Comparison of ENCODE assay signal across 28 mouse cellular contexts in the genomic region with DNA sequence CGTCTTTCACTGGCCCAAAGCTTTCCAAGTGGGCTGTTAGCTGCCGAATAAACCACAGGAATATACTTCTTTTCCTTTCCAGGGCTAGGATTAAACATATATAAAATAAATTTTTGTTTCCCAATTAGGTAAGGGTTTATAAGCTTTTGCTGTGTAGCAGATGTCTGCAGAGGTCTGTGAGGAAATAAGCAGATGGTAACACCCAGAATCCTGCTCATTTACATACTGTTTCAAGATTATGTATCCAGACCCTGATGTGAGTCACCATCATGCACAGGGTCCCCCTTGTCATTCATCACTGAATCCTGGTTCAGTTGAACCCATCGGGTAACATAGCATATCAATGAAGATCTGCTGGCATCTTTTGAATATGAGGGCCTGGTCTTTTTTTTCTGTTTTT.
DNase-seq lines count a peak whose midpoint lies in the region; ATAC-seq lines count a peak whose summit lies in the region.
"Had no signal": no experiment of that assay in that cellular context is flagged by ENCODE, and none has a peak within 500 bp of the region (broad histone marks: within the 10 kb centered on the region; RNA-seq: fewer than 3 reads in every experiment).

No protein-coding gene starts in this region.

- H3K4me3 ChIP-seq in forebrain, embryonic 14.5 days (ENCODE audit: low read depth, low read length) = no peak overlapping the region
- no peak overlapping the region for H3K4me3 ChIP-seq in forebrain, embryonic 10.5 days
- H3K4me3 ChIP-seq: embryonic facial prominence, embryonic 10.5 days; embryonic facial prominence, embryonic 15.5 days; hindbrain, embryonic 10.5 days; hindbrain, embryonic 15.5 days; kidney, embryonic 15.5 days; layer of hippocampus, adult 2 months; left cerebral cortex, adult 2 months; liver, embryonic 12.5 days; midbrain, embryonic 13.5 days; neural tube, embryonic 15.5 days had no signal

- no peaks in the 10 kb centered on the region for H3K27me3 ChIP-seq in forebrain, embryonic 14.5 days (replicated peaks; ENCODE audit: control insufficient read depth, insufficient read depth, low read length)
- H3K27me3 ChIP-seq in forebrain, embryonic 10.5 days (ENCODE audit: poor library complexity, severe bottlenecking) = no peaks in the 10 kb centered on the region
- H3K27me3 ChIP-seq: embryonic facial prominence, embryonic 15.5 days; hindbrain, embryonic 15.5 days; kidney, embryonic 15.5 days; liver, embryonic 12.5 days; midbrain, embryonic 13.5 days; neural tube, embryonic 15.5 days had no signal

- no peak overlapping the region for H3K4me2 ChIP-seq in forebrain, embryonic 14.5 days (ENCODE audit: low read length)
- H3K4me2 ChIP-seq: embryonic facial prominence, embryonic 15.5 days; hindbrain, embryonic 15.5 days; kidney, embryonic 15.5 days; liver, embryonic 12.5 days; midbrain, embryonic 13.5 days; neural tube, embryonic 15.5 days had no signal

- no peaks in the 10 kb centered on the region for H3K4me1 ChIP-seq in forebrain, embryonic 14.5 days (ENCODE audit: control insufficient read depth, insufficient read depth, low read length)
- no peaks in the 10 kb centered on the region for H3K4me1 ChIP-seq in forebrain, embryonic 10.5 days
- H3K4me1 ChIP-seq: embryonic facial prominence, embryonic 10.5 days; embryonic facial prominence, embryonic 15.5 days; hindbrain, embryonic 10.5 days; hindbrain, embryonic 15.5 days; kidney, embryonic 15.5 days; liver, embryonic 12.5 days; midbrain, embryonic 13.5 days; neural tube, embryonic 15.5 days had no signal

- 77% methylated on average over 3 of the region's 3 CpGs for WGBS in forebrain, embryonic 14.5 days
- 90% methylated on average over 3 of the region's 3 CpGs for WGBS in forebrain, embryonic 10.5 days

- H3K9ac ChIP-seq in forebrain, embryonic 14.5 days (ENCODE audit: low read length) = no peak overlapping the region
- H3K9ac ChIP-seq: embryonic facial prominence, embryonic 15.5 days; hindbrain, embryonic 15.5 days; kidney, embryonic 15.5 days; liver, embryonic 12.5 days; liver, postnatal 0 days; midbrain, embryonic 13.5 days; neural tube, embryonic 15.5 days had no signal

- no peak overlapping the region for H3K27ac ChIP-seq in forebrain, embryonic 14.5 days (ENCODE audit: low read depth, low read length)
- H3K27ac ChIP-seq in forebrain, embryonic 10.5 days = no peak overlapping the region
- H3K27ac ChIP-seq: embryonic facial prominence, embryonic 10.5 days; embryonic facial prominence, embryonic 15.5 days; hindbrain, embryonic 10.5 days; hindbrain, embryonic 15.5 days; kidney, embryonic 15.5 days; layer of hippocampus, adult 2 months; left cerebral cortex, adult 2 months; liver, embryonic 12.5 days; midbrain, embryonic 13.5 days; neural tube, embryonic 15.5 days; stomach, postnatal 0 days had no signal

- ATAC-seq in forebrain, embryonic 14.5 days = peak; percentile 58; the same call in 1 of the 2 replicates
- ATAC-seq: inflammation-experienced regulatory T-cells, adult 6 months; liver, embryonic 12.5 days; liver, postnatal 0 days; midbrain, embryonic 13.5 days had no signal

- peak; percentile 26 for DNase-seq in forebrain, embryonic 14.5 days (ENCODE audit: low spot score)
- no peak for DNase-seq in forebrain, embryonic 10.5 days (ENCODE audit: extremely low spot score, low spot score)
- DNase-seq in layer of hippocampus, adult 8-10 months (ENCODE audit: low spot score in 2 of 2) = peak; percentile 7 to 8
- DNase-seq in layer of hippocampus, postnatal 25 days (ENCODE audit: extremely low spot score in 1 of 2, low spot score in 1 of 2) = no peak
- peak; percentile 14 for DNase-seq in right cerebral cortex, adult 18-20 months
- no peak for DNase-seq in right cerebral cortex, postnatal 25 days
- DNase-seq in testis, postnatal 14 days (ENCODE audit: low spot score) = no peak
- DNase-seq: adrenal gland, postnatal 14 days; gastrocnemius, postnatal 14 days; heart, postnatal 14 days; kidney, adult 11 months; kidney, postnatal 25 days; liver, postnatal 0 days; lung, postnatal 36 days; thymus, postnatal 4 days had no signal

- no peaks in the 10 kb centered on the region for H3K9me3 ChIP-seq in forebrain, embryonic 14.5 days (replicated peaks; ENCODE audit: control insufficient read depth, low read length)
- H3K9me3 ChIP-seq in forebrain, embryonic 10.5 days = no peaks in the 10 kb centered on the region
- H3K9me3 ChIP-seq: embryonic facial prominence, embryonic 10.5 days; embryonic facial prominence, embryonic 15.5 days; hindbrain, embryonic 10.5 days; hindbrain, embryonic 15.5 days; kidney, embryonic 15.5 days; liver, embryonic 12.5 days; midbrain, embryonic 13.5 days; neural tube, embryonic 15.5 days had no signal

- H3K36me3 ChIP-seq in forebrain, embryonic 14.5 days (ENCODE audit: control insufficient read depth, insufficient read depth, low read length) = no peaks in the 10 kb centered on the region
- H3K36me3 ChIP-seq in forebrain, embryonic 10.5 days (replicated peaks) = no peaks in the 10 kb centered on the region
- H3K36me3 ChIP-seq: embryonic facial prominence, embryonic 10.5 days; embryonic facial prominence, embryonic 15.5 days; G1E; hindbrain, embryonic 10.5 days; hindbrain, embryonic 15.5 days; kidney, embryonic 15.5 days; liver, embryonic 12.5 days; midbrain, embryonic 13.5 days; neural tube, embryonic 15.5 days had no signal

Comparison
In these comparisons a context has a peak if more than half of its experiments do, and no peak if none do; other contexts are left out.
1. DNase-seq: peak in forebrain, embryonic 14.5 days (single experiment), layer of hippocampus, adult 8-10 months (2 of 2) and right cerebral cortex, adult 18-20 months (single experiment); none in forebrain, embryonic 10.5 days (single experiment), layer of hippocampus, postnatal 25 days (0 of 2), right cerebral cortex, postnatal 25 days (single experiment) and testis, postnatal 14 days (single experiment).